Mouse (Mus musculus): Measurements from ENCODE around the gene Ank2. TPM values are rescaled to one million over a fixed set of nuclear protein-coding genes. Genes with fewer than 3 reads are reported as not detected.
A peak's percentile ranks its signal among the peaks of the same experiment; 100 is the strongest.

Gene Ank2
- polyA plus RNA-seq, 1 experiment from 2014 or later = 16.6 TPM

GRCm38 (mm10) chr3:126995970-126996369, 503.2 kb downstream of the Ank2 start:
- no peaks in the 10 kb centered on the region for H3K36me3 ChIP-seq (ENCODE audit: control insufficient read depth, insufficient read depth, low read length)
- H3K4me2 ChIP-seq (ENCODE audit: low read depth, severe bottlenecking) = no peak overlapping the region
- H3K9ac ChIP-seq (ENCODE audit: low read length) = no peak overlapping the region
- H3K4me3 ChIP-seq (ENCODE audit: low read depth, low read length) = no peak overlapping the region
- H3K9me3 ChIP-seq (ENCODE audit: control insufficient read depth, low read length) = no peaks in the 10 kb centered on the region
- ATAC-seq (ENCODE audit: insufficient number of reproducible peaks, low FRiP score, low TSS enrichment, low read depth) (no peak), DNase-seq (ENCODE audit: low spot score) (no peak)
- peaks cover 11% of the 10 kb centered on the region; the same call in 1 of the 2 replicates for H3K4me1 ChIP-seq (ENCODE audit: control insufficient read depth, insufficient read depth, low read length)
- H3K27me3 ChIP-seq (ENCODE audit: control insufficient read depth, insufficient read depth, low read length) = no peaks in the 10 kb centered on the region
- H3K27ac ChIP-seq (replicated peaks; ENCODE audit: low read depth, low read length) = no peak overlapping the region
- 80% methylated on average over 4 of the region's 4 CpGs for WGBS

GRCm38 (mm10) chr3:126994149-126994548, 505.0 kb downstream of the Ank2 start:
- Histone ChIP-seq H3K9me3 (ENCODE audit: control insufficient read depth, low read length) (no peaks in the 10 kb centered on the region), H3K4me1 (ENCODE audit: control insufficient read depth, insufficient read depth, low read length) (peaks cover 11% of the 10 kb centered on the region; the same call in 1 of the 2 replicates), H3K9ac (ENCODE audit: low read length) (no peak overlapping the region), H3K4me3 (ENCODE audit: low read depth, low read length) (no peak overlapping the region), H3K27me3 (ENCODE audit: control insufficient read depth, insufficient read depth, low read length) (no peaks in the 10 kb centered on the region), H3K4me2 (ENCODE audit: low read depth, severe bottlenecking) (no peak overlapping the region), H3K27ac (replicated peaks; ENCODE audit: low read depth, low read length) (no peak overlapping the region), H3K36me3 (ENCODE audit: control insufficient read depth, insufficient read depth, low read length) (no peaks in the 10 kb centered on the region)
- DNase-seq (ENCODE audit: low spot score) (no peak), ATAC-seq (ENCODE audit: insufficient number of reproducible peaks, low FRiP score, low TSS enrichment, low read depth) (no peak)
- 82% methylated on average over 7 of the region's 7 CpGs for WGBS

- no peak for ATAC-seq (ENCODE audit: insufficient number of reproducible peaks, low FRiP score, low TSS enrichment, low read depth)
Observed at GRCm38 (mm10) chr3:126989936-126990335, 509.2 kb downstream of the Ank2 start.

GRCm38 (mm10) chr3:126986687-126987086, 512.5 kb downstream of the Ank2 start:
- WGBS = 87% methylated on average over 3 of the region's 3 CpGs
- Histone ChIP-seq H3K9ac (ENCODE audit: low read length) (no peak overlapping the region), H3K4me1 (ENCODE audit: control insufficient read depth, insufficient read depth, low read length) (no peaks in the 10 kb centered on the region), H3K36me3 (ENCODE audit: control insufficient read depth, insufficient read depth, low read length) (no peaks in the 10 kb centered on the region), H3K4me3 (ENCODE audit: low read depth, low read length) (no peak overlapping the region), H3K9me3 (ENCODE audit: control insufficient read depth, low read length) (no peaks in the 10 kb centered on the region), H3K27ac (replicated peaks; ENCODE audit: low read depth, low read length) (no peak overlapping the region), H3K4me2 (ENCODE audit: low read depth, severe bottlenecking) (no peak overlapping the region), H3K27me3 (ENCODE audit: control insufficient read depth, insufficient read depth, low read length) (no peaks in the 10 kb centered on the region)
- ATAC-seq (ENCODE audit: insufficient number of reproducible peaks, low FRiP score, low TSS enrichment, low read depth) (no peak), DNase-seq (ENCODE audit: low spot score) (no peak)

More at GRCm38 (mm10) chr3:126989936-126990335, 509.2 kb downstream of the Ank2 start:
- Histone ChIP-seq H3K9ac (ENCODE audit: low read length) (no peak overlapping the region), H3K4me1 (ENCODE audit: control insufficient read depth, insufficient read depth, low read length) (no peaks in the 10 kb centered on the region), H3K36me3 (ENCODE audit: control insufficient read depth, insufficient read depth, low read length) (no peaks in the 10 kb centered on the region), H3K27ac (replicated peaks; ENCODE audit: low read depth, low read length) (no peak overlapping the region), H3K9me3 (ENCODE audit: control insufficient read depth, low read length) (no peaks in the 10 kb centered on the region), H3K4me2 (ENCODE audit: low read depth, severe bottlenecking) (no peak overlapping the region), H3K27me3 (ENCODE audit: control insufficient read depth, insufficient read depth, low read length) (no peaks in the 10 kb centered on the region), H3K4me3 (ENCODE audit: low read depth, low read length) (no peak overlapping the region)
- no peak for DNase-seq (ENCODE audit: low spot score)
- 97% methylated on average over 3 of the region's 3 CpGs for WGBS

GRCm38 (mm10) chr3:126982814-126983213, 516.3 kb downstream of the Ank2 start:
- Histone ChIP-seq H3K4me3 (ENCODE audit: low read depth, low read length) (no peak overlapping the region), H3K27me3 (ENCODE audit: control insufficient read depth, insufficient read depth, low read length) (no peaks in the 10 kb centered on the region), H3K4me1 (ENCODE audit: control insufficient read depth, insufficient read depth, low read length) (no peaks in the 10 kb centered on the region), H3K9ac (ENCODE audit: low read length) (no peak overlapping the region), H3K4me2 (ENCODE audit: low read depth, severe bottlenecking) (no peak overlapping the region), H3K9me3 (ENCODE audit: control insufficient read depth, low read length) (no peaks in the 10 kb centered on the region), H3K36me3 (ENCODE audit: control insufficient read depth, insufficient read depth, low read length) (no peaks in the 10 kb centered on the region), H3K27ac (replicated peaks; ENCODE audit: low read depth, low read length) (no peak overlapping the region)
- DNase-seq (ENCODE audit: low spot score) = no peak
- WGBS = 93% methylated on average over 5 of the region's 5 CpGs
- ATAC-seq (ENCODE audit: insufficient number of reproducible peaks, low FRiP score, low TSS enrichment, low read depth) = no peak

GRCm38 (mm10) chr3:126981163-126981562, 518.0 kb downstream of the Ank2 start:
- WGBS = 94% methylated on average over 3 of the region's 3 CpGs
- H3K27ac ChIP-seq (replicated peaks; ENCODE audit: low read depth, low read length) = no peak overlapping the region
- no peaks in the 10 kb centered on the region for H3K36me3 ChIP-seq (ENCODE audit: control insufficient read depth, insufficient read depth, low read length)
- H3K9me3 ChIP-seq (ENCODE audit: control insufficient read depth, low read length) = no peaks in the 10 kb centered on the region
- DNase-seq (ENCODE audit: low spot score) (no peak), ATAC-seq (ENCODE audit: insufficient number of reproducible peaks, low FRiP score, low TSS enrichment, low read depth) (no peak)
- no peak overlapping the region for H3K9ac ChIP-seq (ENCODE audit: low read length)
- no peaks in the 10 kb centered on the region for H3K27me3 ChIP-seq (ENCODE audit: control insufficient read depth, insufficient read depth, low read length)
- H3K4me1 ChIP-seq (ENCODE audit: control insufficient read depth, insufficient read depth, low read length) = no peaks in the 10 kb centered on the region
- no peak overlapping the region for H3K4me3 ChIP-seq (ENCODE audit: low read depth, low read length)
- H3K4me2 ChIP-seq (ENCODE audit: low read depth, severe bottlenecking) = no peak overlapping the region

- Histone ChIP-seq H3K27me3 (ENCODE audit: control insufficient read depth, insufficient read depth, low read length) (no peaks in the 10 kb centered on the region), H3K4me1 (ENCODE audit: control insufficient read depth, insufficient read depth, low read length) (no peaks in the 10 kb centered on the region), H3K36me3 (ENCODE audit: control insufficient read depth, insufficient read depth, low read length) (no peaks in the 10 kb centered on the region), H3K9ac (ENCODE audit: low read length) (no peak overlapping the region), H3K27ac (replicated peaks; ENCODE audit: low read depth, low read length) (no peak overlapping the region), H3K4me3 (ENCODE audit: low read depth, low read length) (no peak overlapping the region), H3K4me2 (ENCODE audit: low read depth, severe bottlenecking) (no peak overlapping the region), H3K9me3 (ENCODE audit: control insufficient read depth, low read length) (no peaks in the 10 kb centered on the region)
- 85% methylated on average over 3 of the region's 3 CpGs for WGBS
- ATAC-seq (ENCODE audit: insufficient number of reproducible peaks, low FRiP score, low TSS enrichment, low read depth) (no peak), DNase-seq (ENCODE audit: low spot score) (no peak)
Observed at GRCm38 (mm10) chr3:126979635-126980034, 519.5 kb downstream of the Ank2 start.

GRCm38 (mm10) chr3:126978768-126979410, 520.3 kb downstream of the Ank2 start:
- no peak overlapping the region for H3K4me3 ChIP-seq (ENCODE audit: low read depth, low read length)
- H3K4me1 ChIP-seq (ENCODE audit: control insufficient read depth, insufficient read depth, low read length) = no peaks in the 10 kb centered on the region
- no peaks in the 10 kb centered on the region for H3K36me3 ChIP-seq (ENCODE audit: control insufficient read depth, insufficient read depth, low read length)
- no peaks in the 10 kb centered on the region for H3K27me3 ChIP-seq (ENCODE audit: control insufficient read depth, insufficient read depth, low read length)
- no peaks in the 10 kb centered on the region for H3K9me3 ChIP-seq (ENCODE audit: control insufficient read depth, low read length)
- no peak overlapping the region for H3K9ac ChIP-seq (ENCODE audit: low read length)
- H3K27ac ChIP-seq (replicated peaks; ENCODE audit: low read depth, low read length) = no peak overlapping the region
- DNase-seq (ENCODE audit: low spot score) = peak; percentile 80
- no peak overlapping the region for H3K4me2 ChIP-seq (ENCODE audit: low read depth, severe bottlenecking)
- WGBS = 68% methylated on average over 11 of the region's 11 CpGs
- no peak for ATAC-seq (ENCODE audit: insufficient number of reproducible peaks, low FRiP score, low TSS enrichment, low read depth)

- Histone ChIP-seq H3K36me3 (ENCODE audit: control insufficient read depth, insufficient read depth, low read length) (no peaks in the 10 kb centered on the region), H3K4me2 (ENCODE audit: low read depth, severe bottlenecking) (no peak overlapping the region), H3K27ac (replicated peaks; ENCODE audit: low read depth, low read length) (no peak overlapping the region), H3K4me3 (ENCODE audit: low read depth, low read length) (no peak overlapping the region), H3K4me1 (ENCODE audit: control insufficient read depth, insufficient read depth, low read length) (no peaks in the 10 kb centered on the region), H3K27me3 (ENCODE audit: control insufficient read depth, insufficient read depth, low read length) (no peaks in the 10 kb centered on the region), H3K9ac (ENCODE audit: low read length) (no peak overlapping the region), H3K9me3 (ENCODE audit: control insufficient read depth, low read length) (no peaks in the 10 kb centered on the region)
- ATAC-seq (ENCODE audit: insufficient number of reproducible peaks, low FRiP score, low TSS enrichment, low read depth) (no peak), DNase-seq (ENCODE audit: low spot score) (no peak)
- 89% methylated on average over 6 of the region's 6 CpGs for WGBS
Observed at GRCm38 (mm10) chr3:126977399-126977798, 521.8 kb downstream of the Ank2 start.

Data from limb, embryonic 11.5 days (tissue).